Mouse (Mus musculus) embryonic facial prominence, embryonic 13.5 days (tissue): Measurements from ENCODE around the gene Klhl13. TPM values are rescaled to one million over a fixed set of nuclear protein-coding genes. Genes with fewer than 3 reads are reported as not detected.

Source experiments
- ATAC-seq: fragments of 200-750 bp; cut with Nextera tagmentation; 2 replicates; pipeline ENCODE4 v1.8.0; 2017; ENCODE audit warnings: low read depth; ENCODE audit not compliant: insufficient number of reproducible peaks, insufficient read depth, low FRiP score, low TSS enrichment
- H3K27ac ChIP-seq: fragments of 300-500 bp; sonication (generic); 2 replicates; pipeline ENCODE4 v1.5.1; 2015; ENCODE audit warnings: moderate library complexity, mild to moderate bottlenecking, inconsistent platforms
- H3K27me3 ChIP-seq: fragments of 300-500 bp; sonication (generic); 2 replicates; pipeline ENCODE4 v1.6.1; 2015; ENCODE audit warnings: mild to moderate bottlenecking, inconsistent platforms
- H3K36me3 ChIP-seq: fragments of 300-500 bp; sonication (generic); 2 replicates; pipeline ENCODE4 v1.6.1; 2015; ENCODE audit warnings: mild to moderate bottlenecking, inconsistent platforms
- H3K4me1 ChIP-seq: fragments of 300-500 bp; sonication (generic); 2 replicates; pipeline ENCODE4 v1.6.1; 2015; ENCODE audit warnings: inconsistent platforms
- H3K4me2 ChIP-seq: fragments of 300-500 bp; sonication (generic); 2 replicates; pipeline ENCODE4 v1.6.1; 2015; ENCODE audit warnings: moderate library complexity, mild to moderate bottlenecking, inconsistent platforms
- H3K4me3 ChIP-seq: fragments of 300-500 bp; sonication (generic); 2 replicates; pipeline ENCODE4 v1.5.1; 2015; ENCODE audit warnings: mild to moderate bottlenecking, inconsistent platforms
- H3K9ac ChIP-seq: fragments of 300-500 bp; sonication (generic); 2 replicates; pipeline ENCODE4 v1.6.1; 2015; ENCODE audit warnings: mild to moderate bottlenecking, inconsistent platforms
- H3K9me3 ChIP-seq: fragments of 300-500 bp; sonication (generic); 2 replicates; pipeline ENCODE4 v1.6.1; 2016; ENCODE audit warnings: inconsistent platforms
- WGBS: fragments of 180-500 bp; shearing (Covaris S2); methylation state at CpG from one replicate; pipeline ENCODE4 v1.1.7; 2015; ENCODE audit warnings: mixed read lengths; 5-methylcytosine and 5-hydroxymethylcytosine counted together
- polyA plus RNA-seq: library from polyadenylated mRNA; unstranded; fragments of >200 nt; fragmentation: Nextera tagmentation; extraction: Ambion mirVana; gene quantifications from 2 replicates; pipeline ENCODE4 v1.2.1, GENCODE M21; 2015

Gene Klhl13
- polyA plus RNA-seq, 1 experiment from 2014 or later: 55.5 TPM

DNA sequence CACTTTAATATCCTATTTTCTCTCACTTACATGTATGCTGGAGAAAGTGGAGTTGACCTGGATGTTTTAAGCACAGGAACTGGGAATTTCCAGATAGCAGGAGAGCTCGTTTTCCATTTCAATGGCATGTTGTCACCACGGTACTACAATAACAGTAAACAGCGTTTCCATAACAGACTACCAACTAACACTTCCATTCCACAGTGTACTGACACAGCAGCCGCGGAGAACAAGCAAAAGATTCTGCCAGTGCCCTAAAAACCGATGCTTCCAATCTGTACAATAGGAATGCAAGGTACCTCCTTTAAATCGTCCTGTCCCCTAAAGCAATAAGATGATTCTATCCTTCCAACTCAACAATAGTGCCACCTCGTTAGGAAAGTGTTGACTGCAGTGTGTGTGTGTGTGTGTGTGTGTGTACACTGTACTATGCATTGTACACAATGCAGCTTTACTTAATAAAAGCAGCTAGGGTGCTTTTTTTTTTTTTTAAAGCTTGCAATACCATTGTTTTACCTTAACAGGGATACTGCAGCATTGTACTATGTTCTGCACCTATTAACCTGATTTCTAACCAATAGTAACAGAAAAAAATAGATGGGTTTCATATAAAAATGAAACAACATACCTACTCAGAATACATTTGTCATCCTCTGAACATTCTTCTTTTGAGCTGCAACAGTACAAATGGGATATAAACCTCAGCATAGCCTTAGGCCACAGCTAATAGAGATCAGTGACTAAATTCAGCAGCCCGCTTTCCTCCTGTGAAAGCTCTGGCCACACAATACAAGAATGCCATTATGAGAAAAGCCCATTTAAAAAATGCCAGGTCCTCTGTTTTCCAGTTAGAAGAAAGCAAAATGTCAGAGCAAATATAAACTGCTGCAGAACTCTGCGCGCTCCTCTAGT, 80.1 kb downstream of the Klhl13 start:
- no peaks in the 10 kb centered on the region for H3K9me3 ChIP-seq
- no peak overlapping the region for H3K9ac ChIP-seq
- 0 out of 2 replicates have a peak overlapping the region, but pooled peaks have one; percentile 31 for H3K4me2 ChIP-seq
- H3K4me1 ChIP-seq: no peaks in the 10 kb centered on the region
- H3K27me3 ChIP-seq: no peaks in the 10 kb centered on the region
- no peak overlapping the region for H3K4me3 ChIP-seq
- no peaks in the 10 kb centered on the region for H3K36me3 ChIP-seq
- ATAC-seq: no peak
- 46% methylated on average over 11 of the region's 11 CpGs for WGBS
- H3K27ac ChIP-seq: no peak overlapping the region

DNA sequence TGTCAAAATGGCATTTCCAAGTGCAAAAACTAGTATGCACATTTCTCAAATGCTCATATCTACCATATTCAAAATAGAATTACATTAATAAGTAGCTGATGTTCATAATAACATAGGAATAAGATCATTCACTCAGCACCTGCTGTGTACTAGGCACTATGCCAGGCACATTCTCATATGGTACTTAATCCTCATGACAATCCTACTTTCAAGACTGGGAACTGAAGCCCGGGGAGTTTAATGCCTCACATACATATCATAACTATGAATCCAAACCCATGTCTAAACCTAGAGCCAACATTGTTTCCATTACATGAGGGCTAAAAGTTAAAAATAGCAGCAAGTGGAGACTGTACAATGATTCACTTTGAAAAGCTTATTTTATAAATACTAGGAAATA, 97.3 kb downstream of the Klhl13 start:
- Histone ChIP-seq H3K27ac (no peak overlapping the region), H3K4me2 (no peak overlapping the region), H3K27me3 (no peaks in the 10 kb centered on the region), H3K4me3 (no peak overlapping the region), H3K9me3 (no peaks in the 10 kb centered on the region), H3K4me1 (no peaks in the 10 kb centered on the region), H3K36me3 (no peaks in the 10 kb centered on the region), H3K9ac (no peak overlapping the region)
- ATAC-seq: no peak
- 49% methylated on average over 1 of the region's 1 CpGs for WGBS

DNA sequence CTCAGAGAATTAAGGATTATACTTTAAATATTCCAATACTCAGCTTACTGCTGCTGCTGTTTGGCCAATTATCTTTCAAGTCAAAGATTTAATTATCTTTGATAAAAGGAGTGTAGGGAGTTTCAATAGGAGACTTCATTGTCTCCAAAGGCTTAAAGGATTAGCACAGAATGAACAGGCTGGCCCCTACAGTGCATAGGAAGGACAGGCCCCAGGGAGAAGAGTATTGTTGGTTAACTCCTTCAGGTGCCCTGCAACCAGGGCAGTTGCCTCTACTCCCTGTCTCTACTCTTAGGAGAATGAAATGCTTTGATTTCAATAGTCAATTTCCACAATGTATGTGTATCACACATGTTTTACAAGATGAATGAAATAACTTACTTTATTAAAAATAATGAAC, 116.1 kb downstream of the Klhl13 start:
- H3K27ac ChIP-seq: no peak overlapping the region
- no peak overlapping the region for H3K4me2 ChIP-seq
- no peak overlapping the region for H3K4me3 ChIP-seq
- no peaks in the 10 kb centered on the region for H3K36me3 ChIP-seq
- H3K9me3 ChIP-seq: no peaks in the 10 kb centered on the region
- ATAC-seq: no peak
- H3K4me1 ChIP-seq: no peaks in the 10 kb centered on the region
- no peaks in the 10 kb centered on the region for H3K27me3 ChIP-seq
- no peak overlapping the region for H3K9ac ChIP-seq
